ENCODE assay signal across 20 mouse cellular contexts in genomic region chr11:43950274-43950673, GRCm38 (mm10). TPM values are rescaled to one million over a fixed set of nuclear protein-coding genes. Genes with fewer than 3 reads are reported as not detected.
DNase-seq lines count a peak whose midpoint lies in the region; ATAC-seq and TF ChIP-seq lines count a peak whose summit lies in the region.
"Had no signal": no experiment of that assay in that cellular context is flagged by ENCODE, and none has a peak within 500 bp of the region (broad histone marks: within the 10 kb centered on the region; RNA-seq: fewer than 3 reads in every experiment).

No protein-coding gene starts in this region.

- peak; percentile 81 for DNase-seq in heart, adult 11 months
- no peak for DNase-seq in heart, adult 2 months
- peak; percentile 90 for DNase-seq in kidney, adult 2 months
- peak; percentile 27 for DNase-seq in liver, postnatal 0 days
- DNase-seq: cerebellum, adult 8-10 months; cerebellum, postnatal 36 days; liver, embryonic 13.5 days; right cerebral cortex, postnatal 25 days; spleen, adult 18-20 months had no signal

- intact Hi-C loops in heart, adult 2 months (cut with DNase I): no loop called here

- no peaks in the 10 kb centered on the region for H3K27me3 ChIP-seq in heart, adult 2 months (ENCODE audit: control insufficient read depth, insufficient read depth, low read length)
- H3K27me3 ChIP-seq in kidney, adult 2 months (replicated peaks; ENCODE audit: control insufficient read depth, insufficient read depth, low read length): no peaks in the 10 kb centered on the region
- no peaks in the 10 kb centered on the region for H3K27me3 ChIP-seq in kidney, embryonic 16.5 days (ENCODE audit: insufficient read depth, low read length)
- no peaks in the 10 kb centered on the region for H3K27me3 ChIP-seq in liver, postnatal 0 days (ENCODE audit: insufficient read depth, low read length)
- no peaks in the 10 kb centered on the region for H3K27me3 ChIP-seq in intestine, embryonic 16.5 days (replicated peaks; ENCODE audit: control insufficient read depth, insufficient read depth, low read length)
- H3K27me3 ChIP-seq: forebrain, embryonic 13.5 days; liver, embryonic 13.5 days had no signal

- H3K4me2 ChIP-seq in kidney, embryonic 16.5 days (replicated peaks; ENCODE audit: low read depth, low read length): no peak overlapping the region
- H3K4me2 ChIP-seq in liver, postnatal 0 days (ENCODE audit: low read depth, low read length): no peak overlapping the region
- H3K4me2 ChIP-seq in intestine, embryonic 16.5 days (ENCODE audit: low read depth, low read length): no peak overlapping the region
- H3K4me2 ChIP-seq: forebrain, embryonic 13.5 days; heart, embryonic 11.5 days; liver, embryonic 13.5 days; midbrain, embryonic 11.5 days had no signal

- H3K27ac ChIP-seq in heart, adult 2 months: no peak overlapping the region
- no peak overlapping the region for H3K27ac ChIP-seq in kidney, adult 2 months (ENCODE audit: insufficient read depth, low read depth, low read length)
- H3K27ac ChIP-seq in kidney, embryonic 16.5 days (ENCODE audit: low read length): no peak overlapping the region
- H3K27ac ChIP-seq in liver, postnatal 0 days (ENCODE audit: low read depth): no peak overlapping the region
- H3K27ac ChIP-seq in intestine, embryonic 16.5 days (ENCODE audit: low read length): no peak overlapping the region
- H3K27ac ChIP-seq: forebrain, embryonic 13.5 days; hindbrain, postnatal 0 days; layer of hippocampus, adult 2 months; limb, embryonic 10.5 days; liver, embryonic 13.5 days had no signal

- no peak for TF ChIP-seq CTCF in heart, adult 2 months (IDR thresholded peaks at IDR 0.05)
- no peak for TF ChIP-seq CTCF in kidney, adult 2 months (conservative IDR thresholded peaks at IDR 0.05; ENCODE audit: insufficient read depth, insufficient read length, low read depth, low read length)
- TF ChIP-seq CTCF in liver, postnatal 0 days (IDR thresholded peaks at IDR 0.05; ENCODE audit: low read depth): no peak

- no peak for TF ChIP-seq POLR2A in heart, adult 2 months (IDR thresholded peaks at IDR 0.05; ENCODE audit: insufficient read depth, low read depth, low read length)
- TF ChIP-seq POLR2A in kidney, adult 2 months (IDR thresholded peaks at IDR 0.05; ENCODE audit: low read depth, low read length): no peak

- ATAC-seq in kidney, embryonic 16.5 days (ENCODE audit: low FRiP score, low TSS enrichment): peak; percentile 79; the same call in 1 of the 2 replicates
- ATAC-seq in liver, postnatal 0 days: peak; percentile 90
- no peak for ATAC-seq in monocyte, adult 5-6 weeks (replicated peaks; ENCODE audit: insufficient number of reproducible peaks, low FRiP score, low TSS enrichment, poor library complexity, severe bottlenecking)
- ATAC-seq in intestine, embryonic 16.5 days: no peak
- ATAC-seq: forebrain, embryonic 13.5 days; hindbrain, postnatal 0 days; intestine, postnatal 0 days; lung, postnatal 0 days had no signal

- H3K9me3 ChIP-seq in kidney, embryonic 16.5 days (ENCODE audit: low read length): no peaks in the 10 kb centered on the region
- no peaks in the 10 kb centered on the region for H3K9me3 ChIP-seq in liver, postnatal 0 days (ENCODE audit: low read length)
- no peaks in the 10 kb centered on the region for H3K9me3 ChIP-seq in intestine, embryonic 16.5 days (ENCODE audit: control insufficient read depth, low read length)
- H3K9me3 ChIP-seq: forebrain, embryonic 13.5 days; limb, embryonic 10.5 days; liver, embryonic 13.5 days had no signal

- no peak overlapping the region for H3K9ac ChIP-seq in heart, adult 2 months (ENCODE audit: low read depth, low read length)
- no peak overlapping the region for H3K9ac ChIP-seq in kidney, embryonic 16.5 days (replicated peaks; ENCODE audit: low read length)
- no peak overlapping the region for H3K9ac ChIP-seq in liver, postnatal 0 days (replicated peaks)
- H3K9ac ChIP-seq in intestine, embryonic 16.5 days (ENCODE audit: low read depth, low read length): no peak overlapping the region
- H3K9ac ChIP-seq: forebrain, embryonic 13.5 days; liver, embryonic 13.5 days had no signal

- TF ChIP-seq EP300 in heart, adult 2 months (IDR thresholded peaks at IDR 0.05; ENCODE audit: insufficient read depth, low read depth, low read length): no peak
- peak; percentile 42; the same call in 1 of the 2 replicates for TF ChIP-seq EP300 in liver, postnatal 0 days (IDR thresholded peaks at IDR 0.05; ENCODE audit: low read depth)

- no peaks in the 10 kb centered on the region for H3K4me1 ChIP-seq in heart, adult 2 months (ENCODE audit: control insufficient read depth, insufficient read depth, low read length)
- peaks cover 4% of the 10 kb centered on the region; the same call in 1 of the 2 replicates for H3K4me1 ChIP-seq in kidney, adult 2 months (ENCODE audit: control insufficient read depth, insufficient read depth, low read length)
- no peaks in the 10 kb centered on the region for H3K4me1 ChIP-seq in kidney, embryonic 16.5 days (ENCODE audit: insufficient read depth, low read length)
- no peaks in the 10 kb centered on the region; the same call in 1 of the 2 replicates for H3K4me1 ChIP-seq in liver, postnatal 0 days (ENCODE audit: insufficient read depth)
- no peaks in the 10 kb centered on the region for H3K4me1 ChIP-seq in intestine, embryonic 16.5 days (ENCODE audit: control insufficient read depth, insufficient read depth, low read length)
- H3K4me1 ChIP-seq: forebrain, embryonic 13.5 days; limb, embryonic 10.5 days; liver, embryonic 13.5 days had no signal

- no peaks in the 10 kb centered on the region for H3K79me2 ChIP-seq in heart, adult 2 months (replicated peaks; ENCODE audit: control insufficient read depth, insufficient read depth, low read length)

- no peaks in the 10 kb centered on the region for H3K36me3 ChIP-seq in heart, adult 2 months (ENCODE audit: control insufficient read depth, insufficient read depth, low read length)
- no peaks in the 10 kb centered on the region for H3K36me3 ChIP-seq in kidney, adult 2 months (ENCODE audit: control insufficient read depth, insufficient read depth, low read length)
- H3K36me3 ChIP-seq in kidney, embryonic 16.5 days (ENCODE audit: insufficient read depth, low read length): no peaks in the 10 kb centered on the region
- no peaks in the 10 kb centered on the region for H3K36me3 ChIP-seq in liver, postnatal 0 days (replicated peaks; ENCODE audit: insufficient read depth, low read length)
- H3K36me3 ChIP-seq in intestine, embryonic 16.5 days (ENCODE audit: control insufficient read depth, insufficient read depth, low read length): no peaks in the 10 kb centered on the region
- H3K36me3 ChIP-seq: limb, embryonic 10.5 days; liver, embryonic 13.5 days had no signal

- 84% methylated on average over 1 of the region's 1 CpGs for WGBS in heart, adult 2 months
- 61% methylated on average over 1 of the region's 1 CpGs for WGBS in kidney, adult 2 months
- WGBS in kidney, embryonic 16.5 days: 42% methylated on average over 1 of the region's 1 CpGs
- 56% methylated on average over 1 of the region's 1 CpGs for WGBS in liver, postnatal 0 days (ENCODE audit: insufficient replicate concordance)
- 83% methylated on average over 1 of the region's 1 CpGs for WGBS in intestine, embryonic 16.5 days

- no peak overlapping the region for H3K4me3 ChIP-seq in heart, adult 2 months
- H3K4me3 ChIP-seq in kidney, adult 2 months (ENCODE audit: insufficient read depth, low read depth, low read length): no peak overlapping the region
- H3K4me3 ChIP-seq in kidney, embryonic 16.5 days (ENCODE audit: low read length): no peak overlapping the region
- H3K4me3 ChIP-seq in liver, postnatal 0 days (ENCODE audit: low read depth, low read length): no peak overlapping the region
- H3K4me3 ChIP-seq in intestine, embryonic 16.5 days (ENCODE audit: low read length): no peak overlapping the region
- H3K4me3 ChIP-seq: forebrain, embryonic 13.5 days; layer of hippocampus, adult 2 months; limb, embryonic 10.5 days; liver, embryonic 13.5 days had no signal

RNA-seq across cellular contexts. Expression of gene Adra1b, which starts 49.3 kb away (rescaled TPM):
- total RNA-seq in heart, adult 2 months (2021): 10 to 100 TPM; 39.3 to 50.5 TPM
- 58.3 and 77.7 TPM in 2 replicates for polyA plus RNA-seq in heart, adult 2 months (2012; rRNA removed)
- 5.6 and 6.9 TPM in 2 replicates for polyA plus RNA-seq in kidney, adult 2 months (2012; rRNA removed)
- polyA plus RNA-seq in kidney, embryonic 16.5 days (2015; fragmentation: Nextera tagmentation; extraction: Ambion mirVana): 1.2 and 1.3 TPM in 2 replicates
- 6.4 and 6.6 TPM in 2 replicates for polyA plus RNA-seq in liver, postnatal 0 days (2015; fragmentation: Nextera tagmentation; extraction: Ambion mirVana)
- total RNA-seq in monocyte, adult 5-6 weeks (2017): not detected in 3 replicates
- polyA plus RNA-seq in intestine, embryonic 16.5 days (2015; fragmentation: Nextera tagmentation; extraction: Ambion mirVana): 0.22 and 0.35 TPM in 2 replicates

Comparison
In these comparisons a context has a peak if more than half of its experiments do, and no peak if none do; other contexts are left out.
1. DNase-seq: peak in heart, adult 11 months (single experiment), kidney, adult 2 months (single experiment) and liver, postnatal 0 days (single experiment); none in heart, adult 2 months (0 of 2).
2. ATAC-seq: peak in kidney, embryonic 16.5 days (single experiment) and liver, postnatal 0 days (single experiment); none in monocyte, adult 5-6 weeks (single experiment) and intestine, embryonic 16.5 days (single experiment).